Mouse (Mus musculus) liver, postnatal 0 days (tissue): Measurements from ENCODE around the gene Bhlha9.

Experiments used
- CTCF ChIP-seq: sonication (generic); IDR thresholded peaks from 2 replicates; pipeline ENCODE4 v1.5.1; 2016; ENCODE audit warnings: antibody characterized with exemption, low read depth
- EP300 ChIP-seq: IDR thresholded peaks from 2 replicates; pipeline ENCODE4 v1.6.1; 2016; ENCODE audit warnings: antibody characterized with exemption, low read depth, mild to moderate bottlenecking

DNA sequence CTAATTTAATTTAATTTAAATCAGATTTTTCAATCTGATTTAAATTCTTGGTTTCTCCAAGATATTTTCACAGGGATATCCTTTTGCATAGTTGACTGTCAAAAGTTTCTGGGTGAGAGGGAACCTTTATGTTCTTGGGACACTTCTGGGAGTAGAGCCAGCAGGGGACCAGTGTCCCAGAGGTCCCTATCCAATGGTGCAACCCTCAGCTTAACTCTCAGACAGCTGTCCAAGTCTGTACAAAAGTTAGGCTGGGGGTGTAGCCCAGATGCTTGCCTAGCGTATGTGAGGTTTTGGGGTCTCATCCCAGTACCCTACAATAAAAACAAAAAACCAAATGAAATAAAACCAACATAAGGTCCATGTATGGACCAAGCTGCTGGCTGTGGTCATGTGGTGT, 35.8 kb downstream of the Bhlha9 start:
- TF ChIP-seq CTCF = no peak
- peak; percentile 54; the same call in 1 of the 2 replicates for TF ChIP-seq EP300
